Mouse (Mus musculus): Measurements from ENCODE around the gene Tmed10. TPM values are rescaled to one million over a fixed set of nuclear protein-coding genes. Genes with fewer than 3 reads are reported as not detected.

The Tmed10 gene
- polyA plus RNA-seq, 1 experiment from 2014 or later: 328 TPM

DNA sequence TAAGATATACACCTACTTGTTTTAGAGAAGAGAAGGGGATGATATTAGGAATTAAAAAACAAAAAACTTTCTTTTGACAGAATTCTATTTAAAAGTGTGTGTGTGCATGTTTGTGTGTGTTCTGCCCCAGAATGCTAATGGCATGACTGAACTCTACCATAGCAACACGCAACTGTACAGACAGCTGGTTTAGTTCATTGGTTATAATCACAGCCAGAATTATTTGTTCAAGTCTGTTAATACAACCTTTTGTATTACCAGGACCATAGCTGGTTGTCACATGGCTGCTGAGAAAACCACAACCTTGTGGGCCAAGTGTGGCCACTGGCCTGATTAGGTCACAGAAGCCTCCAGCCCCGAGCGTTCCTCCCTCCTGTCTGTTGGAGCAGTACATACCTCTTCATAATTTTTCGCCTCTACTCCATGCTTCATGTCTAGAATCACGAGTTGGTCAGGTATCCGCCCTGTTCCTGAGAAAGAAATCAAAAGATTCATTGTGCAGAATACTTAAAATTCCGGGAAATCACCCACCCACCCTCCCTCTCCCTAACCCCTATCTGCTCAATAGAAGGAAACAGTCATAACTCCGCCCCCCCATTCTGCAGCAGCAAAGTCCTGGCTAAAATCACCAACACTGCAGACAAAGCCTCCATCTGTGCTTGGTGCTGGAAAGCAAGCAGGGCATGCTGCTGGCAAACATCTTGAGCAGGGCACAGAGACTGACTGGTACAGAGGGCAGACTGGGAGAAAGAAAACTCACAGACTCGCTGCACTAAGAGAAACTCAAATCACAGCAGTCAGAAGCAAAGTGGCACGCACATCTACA lies 24.0 kb downstream of the Tmed10 start:
- no peaks in the 10 kb centered on the region for H3K9me3 ChIP-seq (ENCODE audit: control insufficient read depth)
- no peaks in the 10 kb centered on the region for H3K27me3 ChIP-seq (replicated peaks; ENCODE audit: control insufficient read depth, insufficient read depth, low read length)
- H3K9ac ChIP-seq (ENCODE audit: low read depth, low read length): no peak overlapping the region
- H3K4me2 ChIP-seq (replicated peaks; ENCODE audit: low read depth): no peak overlapping the region
- TF ChIP-seq CTCF (IDR thresholded peaks at IDR 0.05; ENCODE audit: low read depth): no peak
- peaks cover 34% of the 10 kb centered on the region for H3K36me3 ChIP-seq (ENCODE audit: control insufficient read depth, insufficient read depth)
- H3K4me3 ChIP-seq (ENCODE audit: low read depth, low read length): no peak overlapping the region
- H3K4me1 ChIP-seq (replicated peaks; ENCODE audit: control insufficient read depth, insufficient read depth, low read length): no peaks in the 10 kb centered on the region
- peak overlapping the region; percentile 50; the same call in 1 of the 2 replicates for H3K27ac ChIP-seq (ENCODE audit: low read depth, low read length)
- WGBS: 75% methylated on average over 10 of the region's 10 CpGs
- ATAC-seq: no peak

DNA sequence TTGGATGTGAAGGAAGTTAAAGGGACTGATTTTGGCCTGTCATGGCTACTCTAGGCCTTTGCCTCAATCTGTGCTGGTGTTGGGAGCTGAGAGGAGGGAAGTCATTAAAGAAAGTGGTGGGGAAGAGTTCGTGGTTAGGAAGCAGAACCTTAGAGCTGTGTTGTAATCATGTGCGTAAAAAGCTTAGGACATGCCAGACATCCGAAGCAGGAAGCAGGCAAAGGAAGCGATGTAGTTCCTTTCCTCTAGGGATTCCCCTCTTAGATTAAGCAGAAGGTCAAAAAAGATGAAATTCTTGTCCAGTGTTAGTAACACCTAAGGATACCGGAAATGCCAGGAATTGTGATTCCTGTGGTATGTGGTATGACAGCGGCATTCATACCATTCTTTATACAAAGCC lies 26.3 kb downstream of the Tmed10 start:
- no peak overlapping the region for H3K9ac ChIP-seq (ENCODE audit: low read depth, low read length)
- H3K36me3 ChIP-seq (ENCODE audit: control insufficient read depth, insufficient read depth): peaks cover 25% of the 10 kb centered on the region
- no peak overlapping the region for H3K4me2 ChIP-seq (replicated peaks; ENCODE audit: low read depth)
- no peaks in the 10 kb centered on the region for H3K27me3 ChIP-seq (replicated peaks; ENCODE audit: control insufficient read depth, insufficient read depth, low read length)
- no peak overlapping the region for H3K4me3 ChIP-seq (ENCODE audit: low read depth, low read length)
- H3K9me3 ChIP-seq (ENCODE audit: control insufficient read depth): no peaks in the 10 kb centered on the region
- H3K27ac ChIP-seq (ENCODE audit: low read depth, low read length): peak overlapping the region; percentile 31; the same call in 1 of the 2 replicates
- WGBS: 80% methylated on average over 6 of the region's 6 CpGs
- ATAC-seq: no peak
- no peak for TF ChIP-seq CTCF (IDR thresholded peaks at IDR 0.05; ENCODE audit: low read depth)
- no peaks in the 10 kb centered on the region for H3K4me1 ChIP-seq (replicated peaks; ENCODE audit: control insufficient read depth, insufficient read depth, low read length)

DNA sequence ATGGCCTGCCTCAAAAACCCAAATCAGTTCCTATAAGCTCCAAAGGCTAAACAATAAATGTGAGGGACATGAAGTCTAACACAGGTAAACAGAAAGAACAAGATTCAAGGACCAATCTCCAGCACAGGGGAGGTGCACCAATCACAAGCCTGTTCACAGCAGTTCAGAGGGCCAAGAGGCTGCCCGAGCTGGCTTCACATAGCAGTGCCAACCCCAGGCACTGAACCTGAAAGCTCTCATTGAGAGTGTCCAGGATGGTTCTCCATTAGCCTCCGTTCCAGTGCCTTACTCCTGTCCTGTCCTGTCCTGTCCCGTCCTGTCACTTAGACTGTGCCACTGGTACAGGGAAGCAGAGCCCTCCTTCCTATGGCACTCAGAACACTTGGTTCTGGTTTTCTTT lies 27.5 kb downstream of the Tmed10 start:
- peaks cover 22% of the 10 kb centered on the region for H3K36me3 ChIP-seq (ENCODE audit: control insufficient read depth, insufficient read depth)
- ATAC-seq: no peak
- no peaks in the 10 kb centered on the region for H3K9me3 ChIP-seq (ENCODE audit: control insufficient read depth)
- H3K4me2 ChIP-seq (replicated peaks; ENCODE audit: low read depth): no peak overlapping the region
- H3K27ac ChIP-seq (ENCODE audit: low read depth, low read length): no peak overlapping the region
- no peak for TF ChIP-seq CTCF (IDR thresholded peaks at IDR 0.05; ENCODE audit: low read depth)
- H3K4me3 ChIP-seq (ENCODE audit: low read depth, low read length): no peak overlapping the region
- no peaks in the 10 kb centered on the region for H3K4me1 ChIP-seq (replicated peaks; ENCODE audit: control insufficient read depth, insufficient read depth, low read length)
- no peaks in the 10 kb centered on the region for H3K27me3 ChIP-seq (replicated peaks; ENCODE audit: control insufficient read depth, insufficient read depth, low read length)
- no peak overlapping the region for H3K9ac ChIP-seq (ENCODE audit: low read depth, low read length)
- WGBS: 82% methylated on average over 3 of the region's 3 CpGs

- Histone ChIP-seq H3K4me1 (replicated peaks; ENCODE audit: control insufficient read depth, insufficient read depth, low read length) (no peaks in the 10 kb centered on the region), H3K27me3 (replicated peaks; ENCODE audit: control insufficient read depth, insufficient read depth, low read length) (no peaks in the 10 kb centered on the region), H3K36me3 (ENCODE audit: control insufficient read depth, insufficient read depth) (peaks cover 22% of the 10 kb centered on the region), H3K4me3 (ENCODE audit: low read depth, low read length) (no peak overlapping the region), H3K4me2 (replicated peaks; ENCODE audit: low read depth) (no peak overlapping the region), H3K27ac (ENCODE audit: low read depth, low read length) (no peak overlapping the region), H3K9ac (ENCODE audit: low read depth, low read length) (no peak overlapping the region), H3K9me3 (ENCODE audit: control insufficient read depth) (no peaks in the 10 kb centered on the region)
- TF ChIP-seq CTCF (IDR thresholded peaks at IDR 0.05; ENCODE audit: low read depth): peak; percentile 78
- 38% methylated on average over 3 of the region's 3 CpGs for WGBS
- peak; percentile 50; the same call in 1 of the 2 replicates for ATAC-seq
These were observed 28.3 kb downstream of the Tmed10 start for GRCm38 (mm10) chr12:85346374-85346773.

- TF ChIP-seq CTCF (IDR thresholded peaks at IDR 0.05; ENCODE audit: low read depth): no peak
- Histone ChIP-seq H3K9ac (ENCODE audit: low read depth, low read length) (no peak overlapping the region), H3K4me3 (ENCODE audit: low read depth, low read length) (no peak overlapping the region), H3K4me2 (replicated peaks; ENCODE audit: low read depth) (no peak overlapping the region), H3K27ac (ENCODE audit: low read depth, low read length) (no peak overlapping the region), H3K36me3 (ENCODE audit: control insufficient read depth, insufficient read depth) (peaks cover 22% of the 10 kb centered on the region), H3K9me3 (ENCODE audit: control insufficient read depth) (no peaks in the 10 kb centered on the region), H3K27me3 (replicated peaks; ENCODE audit: control insufficient read depth, insufficient read depth, low read length) (no peaks in the 10 kb centered on the region), H3K4me1 (replicated peaks; ENCODE audit: control insufficient read depth, insufficient read depth, low read length) (no peaks in the 10 kb centered on the region)
- WGBS: 92% methylated on average over 6 of the region's 6 CpGs
- ATAC-seq: no peak
These were observed 29.1 kb downstream of the Tmed10 start for GRCm38 (mm10) chr12:85345559-85345958.

DNA sequence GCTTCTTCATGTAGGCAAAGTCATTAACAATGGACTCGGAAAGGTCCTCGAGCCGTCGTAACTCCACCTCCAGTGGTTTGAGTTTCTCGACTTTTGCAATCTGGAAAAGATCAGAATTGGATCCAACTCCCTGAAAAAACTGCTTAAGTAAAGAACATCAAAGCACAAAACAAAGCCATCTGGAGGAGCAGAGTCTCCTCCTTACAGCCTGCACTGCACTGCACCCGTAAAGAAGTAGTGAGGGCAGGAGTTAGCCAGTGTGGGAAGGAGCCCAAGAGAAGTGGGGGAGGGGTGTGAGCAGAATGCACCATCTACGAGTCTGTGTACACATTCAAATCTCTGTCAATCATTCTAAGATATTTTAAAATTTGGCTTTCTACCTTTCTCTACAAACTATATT lies 30.4 kb downstream of the Tmed10 start:
- Histone ChIP-seq H3K4me3 (ENCODE audit: low read depth, low read length) (no peak overlapping the region), H3K4me2 (replicated peaks; ENCODE audit: low read depth) (no peak overlapping the region), H3K9me3 (ENCODE audit: control insufficient read depth) (no peaks in the 10 kb centered on the region), H3K9ac (ENCODE audit: low read depth, low read length) (no peak overlapping the region), H3K4me1 (replicated peaks; ENCODE audit: control insufficient read depth, insufficient read depth, low read length) (0 out of 2 replicates have a peak, but pooled peaks cover 5% of the 10 kb centered on the region), H3K27ac (ENCODE audit: low read depth, low read length) (no peak overlapping the region), H3K36me3 (ENCODE audit: control insufficient read depth, insufficient read depth) (peaks cover 17% of the 10 kb centered on the region), H3K27me3 (replicated peaks; ENCODE audit: control insufficient read depth, insufficient read depth, low read length) (no peaks in the 10 kb centered on the region)
- WGBS: 66% methylated on average over 7 of the region's 7 CpGs
- no peak for ATAC-seq
- no peak for TF ChIP-seq CTCF (IDR thresholded peaks at IDR 0.05; ENCODE audit: low read depth)

All from intestine, postnatal 0 days (tissue).